Mouse (Mus musculus): ENCODE measurements at regions not wholly inside any gene's neighbourhood (a gene's known extent, or its start where the extent isn't known, plus 50 kb on each side); places are given as distances from the start of the nearest gene placed in this dataset.

DNA sequence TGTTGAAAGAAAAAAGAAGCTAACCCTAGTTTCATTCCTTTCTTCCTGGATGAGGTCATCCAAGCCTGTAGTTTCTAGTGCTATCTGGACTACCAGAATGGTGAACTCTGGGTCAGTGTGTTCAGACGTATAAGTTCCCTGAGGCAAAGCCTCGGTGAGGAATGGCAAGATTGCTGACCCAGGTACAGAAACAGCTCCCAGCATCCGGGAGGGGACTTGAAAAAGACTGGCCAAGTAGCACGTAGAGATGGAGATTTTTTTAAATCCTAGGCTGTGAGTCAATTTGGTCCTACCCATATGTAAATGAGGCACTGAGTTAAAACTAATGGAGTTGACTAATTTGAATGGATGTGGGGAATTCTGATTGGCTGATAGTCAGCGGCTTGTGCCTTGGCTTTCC is 55.0 kb upstream of the Gm11084 start:
- no peak for DNase-seq

DNA sequence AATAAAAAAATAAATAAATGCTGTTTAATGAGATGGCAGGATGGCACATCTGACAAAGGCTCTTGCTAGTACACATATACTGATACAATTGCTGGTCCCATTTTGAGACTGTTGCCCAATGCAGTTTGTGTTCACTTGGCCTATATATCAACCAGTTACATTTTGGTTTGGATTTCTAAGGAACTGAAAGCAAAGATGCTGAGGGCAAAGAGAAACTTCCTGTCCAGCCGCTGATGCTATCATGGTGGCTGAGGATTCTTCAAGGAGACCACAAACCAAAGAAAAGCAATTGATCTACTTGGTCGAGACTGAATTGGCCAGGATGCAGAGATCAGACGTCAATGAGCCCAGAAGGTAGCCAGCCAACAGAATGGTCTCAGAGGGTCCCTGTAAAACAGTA is 53.5 kb upstream of the Gm11084 start:
- DNase-seq = no peak

DNA sequence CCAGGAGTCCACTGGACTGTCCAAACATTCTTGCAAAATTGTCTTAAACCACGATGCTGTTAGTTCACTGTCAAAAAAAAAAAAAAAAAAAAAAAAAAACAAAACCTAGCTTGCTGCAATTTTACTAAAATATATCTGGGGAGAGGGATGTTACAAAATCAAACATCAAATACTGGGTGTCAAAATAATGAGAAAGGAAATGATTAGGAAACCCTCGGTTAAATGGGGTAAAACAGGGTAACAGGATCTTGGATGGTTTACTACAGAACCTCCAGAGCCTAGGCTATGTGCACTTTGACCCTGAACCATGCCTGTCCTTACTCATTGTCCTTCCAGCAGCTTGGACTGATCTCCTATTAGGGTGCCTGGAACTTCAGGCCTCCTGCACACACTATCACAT is 52.8 kb upstream of the Gm11084 start:
- DNase-seq = no peak

DNA sequence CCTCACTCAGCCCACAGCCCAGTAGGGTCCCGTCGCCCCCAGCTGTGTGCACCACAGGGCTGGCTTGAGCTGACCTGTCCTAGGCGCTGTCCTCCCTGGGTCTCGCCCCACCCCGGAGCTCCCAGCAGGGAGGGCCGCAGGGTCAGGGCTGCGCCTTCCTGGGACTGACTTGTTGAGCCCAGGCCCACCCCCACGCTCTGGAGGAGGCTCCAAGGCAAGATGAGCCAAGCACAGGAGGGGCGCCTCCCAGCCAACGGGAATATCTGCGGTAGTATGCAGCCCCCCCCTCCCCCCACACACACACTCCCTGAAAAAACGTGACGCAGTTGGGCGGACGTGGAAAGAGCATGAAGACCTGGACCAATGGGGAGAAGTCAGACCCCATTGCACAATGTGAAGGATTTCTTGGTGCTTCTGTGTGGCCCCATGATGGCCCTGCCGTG is 51.8 kb upstream of the Gm11084 start:
- peak; percentile 6 for DNase-seq

DNA sequence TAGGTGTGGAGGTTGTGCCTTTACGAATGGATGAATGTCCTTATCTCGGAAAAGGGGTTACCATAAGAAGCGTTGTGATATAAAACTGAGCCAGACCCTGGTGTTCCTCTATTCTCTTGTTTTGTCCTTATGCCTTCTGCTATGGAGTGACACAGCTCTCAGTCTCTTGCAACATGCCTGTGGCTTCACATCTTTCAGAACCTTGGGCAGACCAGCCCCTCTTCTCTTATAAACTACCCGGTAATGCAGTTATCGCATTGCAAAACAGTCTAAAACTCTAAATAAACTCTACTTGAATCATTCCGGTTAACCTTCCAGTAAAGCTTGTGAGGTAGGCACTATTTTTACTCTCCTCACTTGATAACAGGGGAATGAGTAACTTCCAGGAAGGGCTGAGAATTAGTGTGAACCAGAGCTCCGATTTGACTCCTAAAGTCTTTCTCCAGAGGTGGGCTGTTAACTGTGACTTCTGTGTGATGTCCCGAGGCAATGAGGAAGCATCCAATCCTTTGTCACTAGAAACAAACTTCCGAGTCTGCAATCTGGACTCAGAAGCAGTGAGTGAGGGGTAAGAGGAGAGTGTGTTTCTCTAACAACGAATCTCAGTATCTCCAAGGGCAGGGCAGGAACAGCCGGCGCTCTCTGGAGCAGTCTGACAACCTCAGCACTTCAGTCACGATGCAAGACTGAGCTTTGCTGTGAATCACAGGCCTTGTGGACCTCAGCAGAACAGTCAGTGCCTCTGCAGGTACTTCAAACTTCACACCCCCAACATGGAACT is 50.9 kb upstream of the Gm11084 start:
- DNase-seq = no peak

Measured in adrenal gland, postnatal 25 days (tissue).